Mouse (Mus musculus) kidney, postnatal 36 days (tissue): ENCODE measurements at regions not wholly inside any gene's neighbourhood (a gene's known extent, or its start where the extent isn't known, plus 50 kb on each side); places are given as distances from the start of the nearest gene placed in this dataset.

Experiments
- DNase-seq, 2 experiments: peaks; one replicate each; pipeline ENCODE4 v3.0.0; 2021 to 2022; ENCODE audit warnings: mixed read lengths in 2 of 2

GRCm38 (mm10) chr14:25185959-25186771 lies 272.8 kb upstream of the Zmiz1 start:
- DNase-seq, result peak; percentile 19 to 23

GRCm38 (mm10) chr14:25187715-25188114 lies 271.3 kb upstream of the Zmiz1 start:
- no peak for DNase-seq

- DNase-seq, result no peak
These were observed 269.7 kb upstream of the Zmiz1 start for GRCm38 (mm10) chr14:25189256-25189655.

GRCm38 (mm10) chr14:25190680-25191270 lies 268.2 kb upstream of the Zmiz1 start:
- DNase-seq, result no peak

- no peak for DNase-seq
These were observed 262.2 kb upstream of the Zmiz1 start for GRCm38 (mm10) chr14:25196820-25197219.

GRCm38 (mm10) chr14:25199900-25200299 lies 259.1 kb upstream of the Zmiz1 start:
- no peak for DNase-seq

- no peak for DNase-seq
These were observed 258.3 kb upstream of the Zmiz1 start for GRCm38 (mm10) chr14:25200656-25201179.

GRCm38 (mm10) chr14:25202312-25202711 lies 256.7 kb upstream of the Zmiz1 start:
- no peak for DNase-seq

- DNase-seq, result peak; percentile 65 to 75
These were observed 254.9 kb upstream of the Zmiz1 start for GRCm38 (mm10) chr14:25204091-25204490.

GRCm38 (mm10) chr14:25206855-25207254 lies 252.1 kb upstream of the Zmiz1 start:
- DNase-seq, result no peak

- DNase-seq, result peak; percentile 29 to 43
These were observed 251.6 kb upstream of the Zmiz1 start for GRCm38 (mm10) chr14:25207422-25207821.

GRCm38 (mm10) chr14:25208221-25209056 lies 250.5 kb upstream of the Zmiz1 start:
- DNase-seq, result peak; percentile 83 to 96

- no peak for DNase-seq
These were observed 245.9 kb upstream of the Zmiz1 start for GRCm38 (mm10) chr14:25213056-25213455.

- no peak for DNase-seq
These were observed 235.9 kb upstream of the Zmiz1 start for GRCm38 (mm10) chr14:25223091-25223490.

- no peak for DNase-seq
These were observed 233.8 kb upstream of the Zmiz1 start for GRCm38 (mm10) chr14:25225214-25225613.

GRCm38 (mm10) chr14:25226155-25226839 lies 232.7 kb upstream of the Zmiz1 start:
- peak; percentile 90 to 92 for DNase-seq

GRCm38 (mm10) chr14:25226840-25227506 lies 232.0 kb upstream of the Zmiz1 start:
- DNase-seq, result no peak

- DNase-seq, result no peak
These were observed 230.5 kb upstream of the Zmiz1 start for GRCm38 (mm10) chr14:25228321-25229047.

- no peak for DNase-seq
These were observed 229.4 kb upstream of the Zmiz1 start for GRCm38 (mm10) chr14:25229569-25229968.

GRCm38 (mm10) chr14:25231881-25232280 lies 227.1 kb upstream of the Zmiz1 start:
- DNase-seq, result peak in 1 of 2 experiments; percentile 31

- DNase-seq, result no peak
These were observed 222.5 kb upstream of the Zmiz1 start for GRCm38 (mm10) chr14:25236421-25236973.
